Mouse (Mus musculus): ENCODE measurements around the gene Egr2.

DNA sequence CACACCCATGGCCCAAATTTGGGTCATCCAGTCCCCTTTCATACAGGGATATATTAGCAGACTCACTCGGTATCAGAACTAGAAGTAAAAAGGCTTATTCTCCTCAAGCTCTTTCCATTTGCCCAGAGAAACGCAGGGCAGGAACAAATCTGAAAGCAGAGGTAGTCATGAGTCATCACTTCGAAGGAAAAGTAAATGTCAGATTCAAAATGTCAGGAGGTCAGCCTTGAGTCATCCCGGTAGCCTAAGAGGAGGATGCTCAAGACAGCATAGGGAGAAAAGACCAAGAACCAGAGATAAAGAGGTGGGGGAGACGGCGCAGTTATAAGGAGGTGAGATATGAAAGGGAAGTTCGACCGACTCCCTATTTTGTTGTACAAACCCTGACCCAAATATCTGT lies 41.7 kb upstream of the Egr2 start:
- TF ChIP-seq CTCF (IDR thresholded peaks at IDR 0.05; ENCODE audit: borderline replicate concordance, extremely low read depth, insufficient read depth, insufficient read length) (no peak), POLR2A (IDR thresholded peaks at IDR 0.05; ENCODE audit: borderline replicate concordance, extremely low read depth, insufficient read depth, insufficient read length, poor library complexity, severe bottlenecking) (no peak)
